Mouse (Mus musculus): Measurements from ENCODE around the gene Poc1b.

DNA sequence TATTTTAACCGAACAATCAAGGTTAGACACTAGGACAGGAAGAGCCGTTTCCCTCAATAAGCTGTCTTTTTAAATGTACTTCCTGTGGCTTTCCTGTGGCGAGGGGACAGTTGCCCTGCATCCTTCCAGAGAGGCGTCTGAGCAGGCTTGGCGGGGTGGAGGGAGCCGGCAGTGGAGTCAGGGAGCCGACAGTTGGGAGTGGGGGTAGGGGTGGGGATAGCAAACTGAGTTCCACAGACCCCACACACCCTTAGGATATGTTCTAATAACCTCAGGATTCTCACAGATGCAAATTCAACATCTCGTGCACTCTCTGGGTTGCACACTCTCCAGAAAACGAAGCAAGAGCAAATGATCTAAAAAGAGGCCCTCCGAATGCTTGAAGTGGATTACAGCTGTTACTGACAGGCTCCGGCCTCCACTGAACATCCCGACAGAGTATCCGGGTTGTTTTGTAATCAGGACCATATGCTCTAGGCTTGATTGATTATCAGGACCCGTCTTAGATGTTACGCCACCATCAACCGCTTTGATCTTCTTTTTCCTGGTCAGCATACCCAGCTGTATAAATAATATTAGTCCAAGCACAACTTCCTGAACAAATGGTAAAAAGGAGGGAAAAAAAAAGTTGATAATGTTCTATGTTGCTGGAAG, 122.3 kb downstream of the Poc1b start:
- TF ChIP-seq TCF12 (IDR thresholded peaks at IDR 0.05; ENCODE audit: insufficient read depth, poor library complexity, severe bottlenecking) = no peak
- no peak for TF ChIP-seq MYOG (IDR thresholded peaks at IDR 0.05; ENCODE audit: control insufficient read depth in 1 of 3, insufficient read depth in 1 of 3, insufficient read length in 2 of 3, low read depth in 2 of 3)
- TF ChIP-seq POLR2A (IDR thresholded peaks at IDR 0.05; ENCODE audit: insufficient read length, low read depth) = no peak
- TF ChIP-seq USF1 (IDR thresholded peaks at IDR 0.05; ENCODE audit: low read depth) = no peak
- no peak for TF ChIP-seq POLR2AphosphoS2 (IDR thresholded peaks at IDR 0.05; ENCODE audit: insufficient read length, low read depth)
- no peak for TF ChIP-seq REST (IDR thresholded peaks at IDR 0.05; ENCODE audit: insufficient read depth, insufficient read length)
- no peak for TF ChIP-seq E2F4 (IDR thresholded peaks at IDR 0.05; ENCODE audit: insufficient read depth)
- no peak for TF ChIP-seq MAX (IDR thresholded peaks at IDR 0.05; ENCODE audit: low read depth)
- TF ChIP-seq TCF3 (IDR thresholded peaks at IDR 0.05; ENCODE audit: insufficient read length, low read depth) = no peak

Data from myocyte (in vitro differentiated cells).